Mouse (Mus musculus): ENCODE results near the gene Nav1. TPM values are rescaled to one million over a fixed set of nuclear protein-coding genes. Genes with fewer than 3 reads are reported as not detected.

Gene Nav1
- total RNA-seq, 2 experiments from 2014 or later = 214 to 218 TPM

Small RNAs within 50 kb of the gene (microRNA-seq; reads per million reads assigned to microRNA genes)
- gene Mir1231 = 5.6 to 6.7 reads per million in 2 experiments

Other genes starting within 250 kb of the Nav1 start
- gene Shisa4, start 232.1 kb downstream of the Nav1 start, total RNA-seq (2021) = 100 to 1,000 TPM in 1 of 2 experiments, 10 to 100 TPM in 1; 99.4 to 105 TPM
- 100 to 1,000 TPM; 152 to 165 TPM for gene Ipo9, start 176.8 kb downstream of the Nav1 start, total RNA-seq (2021)
- 10 to 100 TPM; 82.2 to 91.4 TPM for gene Csrp1, start 112.8 kb upstream of the Nav1 start, total RNA-seq (2021)
- gene Phlda3, start 158.8 kb upstream of the Nav1 start, total RNA-seq (2021) = 10 to 100 TPM; 12.3 to 12.7 TPM
- not detected for gene Tnni1, start 172.1 kb upstream of the Nav1 start, total RNA-seq (2021)
- 1 to 10 TPM in 1 of 2 experiments, under 1 TPM in 1; 0.64 to 1.1 TPM for gene Lad1, start 211.3 kb upstream of the Nav1 start, total RNA-seq (2021)
- 1 to 10 TPM in 1 of 2 experiments, under 1 TPM in 1; 0.42 to 1.7 TPM for gene Tnnt2, start 229.1 kb upstream of the Nav1 start, total RNA-seq (2021)

Measured in layer of hippocampus, postnatal 10 days (tissue).